Mouse (Mus musculus) ES-E14 (cell line): ENCODE measurements around the gene Nrcam.

Source experiments
- ZC3H11A ChIP-seq: IDR thresholded peaks from 2 replicates; pipeline ENCODE4 v1.6.1; 2012; ENCODE audit warnings: low read depth, mild to moderate bottlenecking, inconsistent platforms, low read length, borderline replicate concordance
- ZNF384 ChIP-seq: IDR thresholded peaks from 2 replicates; pipeline ENCODE4 v1.6.1; 2012; ENCODE audit warnings: low read depth, low read length, inconsistent platforms

- TF ChIP-seq ZNF384: 0 out of 2 replicates have a peak, but pooled peaks have one; percentile 43
- no peak for TF ChIP-seq ZC3H11A
These were observed 96.4 kb downstream of the Nrcam start for GRCm38 (mm10) chr12:44425040-44425439.
